Mouse (Mus musculus): ENCODE measurements around the gene Fgfr3. TPM values are rescaled to one million over a fixed set of nuclear protein-coding genes. Genes with fewer than 3 reads are reported as not detected.

Fgfr3 gene
- polyA plus RNA-seq (2015; fragmentation: Nextera tagmentation; extraction: Ambion mirVana) = 38.3 and 45.9 TPM in 2 replicates

GRCm38 (mm10) chr5:33721541-33722265 lies at the start of gene Fgfr3:
TSS of gene Fgfr3 (plus strand) at chr5:33721674.
- Histone ChIP-seq H3K4me1 (replicated peaks) (peaks cover 63% of the 10 kb centered on the region), H3K36me3 (no peaks in the 10 kb centered on the region), H3K9me3 (no peaks in the 10 kb centered on the region), H3K9ac (replicated peaks) (peak within 1 kb of the TSS; percentile 84), H3K27me3 (peaks cover 73% of the 10 kb centered on the region), H3K27ac (peak within 1 kb of the TSS; percentile 84), H3K4me3 (replicated peaks) (peak within 1 kb of the TSS; percentile 72), H3K4me2 (replicated peaks) (peak within 1 kb of the TSS; percentile 97)
- WGBS = under 1% methylated on average over 71 of the region's 73 CpGs
- ATAC-seq = peak; percentile 49

DNA sequence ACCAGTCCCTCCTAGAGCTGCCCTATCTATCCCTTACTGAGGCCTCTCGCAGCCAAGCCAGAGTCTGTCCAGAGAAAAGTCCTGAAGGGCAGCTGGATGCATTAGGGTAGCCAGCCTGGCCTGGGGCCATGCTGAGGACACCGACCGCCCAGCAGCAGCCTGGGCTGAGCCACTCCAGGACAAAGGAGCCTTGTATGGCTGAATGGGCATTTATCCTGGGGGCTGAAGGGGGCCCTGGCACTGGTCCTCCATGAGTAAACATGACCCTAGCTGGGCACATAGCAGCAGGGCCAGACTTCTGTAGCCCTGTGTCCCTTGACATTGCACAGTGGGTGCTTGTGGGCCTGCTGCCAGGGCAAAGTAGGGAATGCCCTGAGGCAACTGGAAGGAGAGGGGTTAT lies 47.0 kb upstream of the Fgfr3 start:
- H3K9ac ChIP-seq (replicated peaks) = peak overlapping the region; percentile 39

GRCm38 (mm10) chr5:33675964-33676363 lies 45.5 kb upstream of the Fgfr3 start:
- no peaks in the 10 kb centered on the region for H3K27me3 ChIP-seq
- H3K9me3 ChIP-seq = no peaks in the 10 kb centered on the region
- no peak overlapping the region for H3K4me2 ChIP-seq (replicated peaks)
- H3K4me1 ChIP-seq (replicated peaks) = peaks cover 6% of the 10 kb centered on the region
- no peak overlapping the region for H3K27ac ChIP-seq
- peak; percentile 55; the same call in 1 of the 2 replicates for ATAC-seq
- peaks cover 10% of the 10 kb centered on the region; the same call in 1 of the 2 replicates for H3K36me3 ChIP-seq
- H3K4me3 ChIP-seq (replicated peaks) = no peak overlapping the region
- 0% methylated on average over 1 of the region's 1 CpGs for WGBS
- H3K9ac ChIP-seq (replicated peaks) = no peak overlapping the region

More for the DNA sequence above, 47.0 kb upstream of the Fgfr3 start:
- Histone ChIP-seq H3K4me1 (replicated peaks) (peaks cover 6% of the 10 kb centered on the region), H3K27me3 (no peaks in the 10 kb centered on the region), H3K9me3 (no peaks in the 10 kb centered on the region), H3K4me2 (replicated peaks) (no peak overlapping the region), H3K36me3 (peaks cover 25% of the 10 kb centered on the region), H3K4me3 (replicated peaks) (no peak overlapping the region), H3K27ac (0 out of 2 replicates have a peak overlapping the region, but pooled peaks have one; percentile 40)
- ATAC-seq = peak; percentile 72
- 59% methylated on average over 3 of the region's 3 CpGs for WGBS

DNA sequence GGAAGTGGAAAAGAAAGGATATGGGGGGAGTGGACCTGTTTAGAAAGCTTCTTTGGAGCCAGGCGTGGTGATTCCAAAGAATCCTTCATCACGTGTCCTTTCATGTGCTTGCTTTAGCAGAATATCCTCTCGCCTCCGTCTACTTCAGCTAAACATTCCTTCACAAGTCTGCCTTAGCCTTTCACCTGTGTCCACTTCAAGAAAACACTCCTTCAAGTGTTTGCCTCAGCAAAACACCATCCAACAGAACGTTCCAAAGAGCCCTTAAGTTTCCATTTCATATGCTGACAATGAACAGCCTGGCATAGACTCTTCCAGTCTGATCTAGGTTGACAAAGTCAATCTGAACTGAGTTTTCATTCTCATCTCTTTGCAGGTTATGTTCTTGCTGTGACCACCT lies 43.2 kb upstream of the Fgfr3 start:
- H3K27ac ChIP-seq = no peak overlapping the region
- ATAC-seq = no peak
- H3K27me3 ChIP-seq = 0 out of 2 replicates have a peak, but pooled peaks cover 4% of the 10 kb centered on the region
- WGBS = 84% methylated on average over 5 of the region's 5 CpGs
- peaks cover 6% of the 10 kb centered on the region for H3K4me1 ChIP-seq (replicated peaks)
- H3K9me3 ChIP-seq = no peaks in the 10 kb centered on the region
- H3K4me3 ChIP-seq (replicated peaks) = no peak overlapping the region
- no peak overlapping the region for H3K9ac ChIP-seq (replicated peaks)
- no peak overlapping the region for H3K4me2 ChIP-seq (replicated peaks)
- no peaks in the 10 kb centered on the region for H3K36me3 ChIP-seq

- H3K36me3 ChIP-seq = no peaks in the 10 kb centered on the region
- H3K4me3 ChIP-seq (replicated peaks) = no peak overlapping the region
- ATAC-seq = no peak
- no peaks in the 10 kb centered on the region for H3K9me3 ChIP-seq
- H3K4me2 ChIP-seq (replicated peaks) = no peak overlapping the region
- no peak overlapping the region for H3K9ac ChIP-seq (replicated peaks)
- WGBS = 65% methylated on average over 3 of the region's 3 CpGs
- 0 out of 2 replicates have a peak, but pooled peaks cover 5% of the 10 kb centered on the region for H3K4me1 ChIP-seq (replicated peaks)
- H3K27me3 ChIP-seq = peaks cover 23% of the 10 kb centered on the region
- H3K27ac ChIP-seq = no peak overlapping the region
Observed at GRCm38 (mm10) chr5:33681044-33681443, 40.4 kb upstream of the Fgfr3 start.

- peaks cover 31% of the 10 kb centered on the region for H3K27me3 ChIP-seq
- 86% methylated on average over 15 of the region's 15 CpGs for WGBS
- no peaks in the 10 kb centered on the region for H3K9me3 ChIP-seq
- H3K27ac ChIP-seq = no peak overlapping the region
- H3K36me3 ChIP-seq = no peaks in the 10 kb centered on the region
- 0 out of 2 replicates have a peak, but pooled peaks cover 5% of the 10 kb centered on the region for H3K4me1 ChIP-seq (replicated peaks)
- H3K4me3 ChIP-seq (replicated peaks) = no peak overlapping the region
- no peak overlapping the region for H3K9ac ChIP-seq (replicated peaks)
- no peak for ATAC-seq
- no peak overlapping the region for H3K4me2 ChIP-seq (replicated peaks)
Observed at GRCm38 (mm10) chr5:33681611-33682388, 39.7 kb upstream of the Fgfr3 start.

DNA sequence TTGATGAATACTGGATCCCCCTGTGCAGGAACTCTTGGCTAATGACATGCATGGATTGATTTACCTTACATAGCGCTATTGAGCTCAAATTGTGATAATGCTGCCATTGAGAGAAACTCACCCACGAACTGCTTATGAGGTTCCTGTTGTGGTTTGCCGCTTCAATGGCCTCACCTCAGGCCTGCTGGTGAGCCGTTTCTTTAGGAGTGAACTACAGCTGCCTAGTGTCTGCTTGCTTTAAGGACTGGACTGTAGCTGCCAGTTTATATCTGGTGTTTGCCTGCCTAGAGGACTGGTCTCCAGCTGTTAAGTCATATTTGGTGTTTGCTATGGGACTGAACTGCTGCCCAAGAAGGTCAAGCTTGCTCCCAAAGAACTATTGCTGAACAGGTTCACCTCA lies 38.5 kb upstream of the Fgfr3 start:
- 70% methylated on average over 4 of the region's 4 CpGs for WGBS
- Histone ChIP-seq H3K4me2 (replicated peaks) (no peak overlapping the region), H3K4me3 (replicated peaks) (no peak overlapping the region), H3K9ac (replicated peaks) (no peak overlapping the region), H3K36me3 (no peaks in the 10 kb centered on the region), H3K9me3 (no peaks in the 10 kb centered on the region), H3K4me1 (replicated peaks) (0 out of 2 replicates have a peak, but pooled peaks cover 7% of the 10 kb centered on the region), H3K27ac (no peak overlapping the region), H3K27me3 (peaks cover 42% of the 10 kb centered on the region)
- ATAC-seq = no peak

DNA sequence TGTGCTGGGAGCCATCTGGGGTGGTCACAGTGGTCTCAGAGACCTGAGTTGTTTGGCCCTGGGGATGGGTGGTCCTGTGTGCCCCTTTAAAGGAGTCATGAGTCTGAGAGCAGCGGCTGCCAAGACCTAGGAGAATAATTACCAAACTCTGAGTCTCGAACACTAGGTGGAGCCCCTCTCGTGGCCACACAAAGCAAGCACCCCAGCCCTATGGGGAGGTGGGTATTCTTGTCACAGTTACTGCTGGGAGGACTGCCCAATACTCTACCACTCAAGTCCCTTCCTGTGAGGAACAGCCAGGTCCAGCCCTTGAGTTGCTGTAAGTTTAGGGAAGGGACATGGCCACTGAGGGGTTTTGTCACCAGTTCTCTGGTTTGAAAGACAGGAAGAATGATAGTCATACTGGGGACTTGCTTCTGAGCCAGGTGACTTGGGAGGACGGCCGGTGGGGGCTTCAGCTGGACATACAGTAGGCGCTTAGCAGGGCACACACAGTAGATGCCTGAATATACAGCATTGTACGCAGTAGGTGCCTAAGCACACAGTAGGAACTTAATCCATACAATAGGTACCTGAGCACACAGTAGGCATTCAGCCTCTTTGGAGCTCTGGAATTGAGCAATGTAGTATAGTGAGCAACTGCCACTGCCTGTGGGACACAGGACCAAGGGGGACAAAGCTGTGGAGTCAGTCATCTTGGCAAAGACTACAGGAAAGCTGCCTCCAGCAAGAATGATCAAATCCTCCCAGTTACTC lies 37.4 kb upstream of the Fgfr3 start:
- Histone ChIP-seq H3K36me3 (no peaks in the 10 kb centered on the region), H3K27me3 (peaks cover 49% of the 10 kb centered on the region), H3K4me2 (replicated peaks) (no peak overlapping the region), H3K27ac (no peak overlapping the region), H3K4me3 (replicated peaks) (no peak overlapping the region), H3K9ac (replicated peaks) (peak overlapping the region; percentile 14; the same call in 1 of the 2 replicates), H3K9me3 (no peaks in the 10 kb centered on the region), H3K4me1 (replicated peaks) (peaks cover 18% of the 10 kb centered on the region)
- 49% methylated on average over 7 of the region's 7 CpGs for WGBS
- peak; percentile 72 for ATAC-seq

- H3K9ac ChIP-seq (replicated peaks) = peak overlapping the region; percentile 14; the same call in 1 of the 2 replicates
- 89% methylated on average over 4 of the region's 4 CpGs for WGBS
- H3K4me3 ChIP-seq (replicated peaks) = no peak overlapping the region
- no peak for ATAC-seq
- no peaks in the 10 kb centered on the region for H3K36me3 ChIP-seq
- peaks cover 27% of the 10 kb centered on the region for H3K4me1 ChIP-seq (replicated peaks)
- H3K27me3 ChIP-seq = peaks cover 49% of the 10 kb centered on the region
- no peaks in the 10 kb centered on the region for H3K9me3 ChIP-seq
- H3K4me2 ChIP-seq (replicated peaks) = no peak overlapping the region
- H3K27ac ChIP-seq = no peak overlapping the region
Observed at GRCm38 (mm10) chr5:33684932-33685331, 36.5 kb upstream of the Fgfr3 start.

- H3K36me3 ChIP-seq = no peaks in the 10 kb centered on the region
- no peak overlapping the region for H3K27ac ChIP-seq
- H3K9me3 ChIP-seq = no peaks in the 10 kb centered on the region
- H3K4me3 ChIP-seq (replicated peaks) = no peak overlapping the region
- WGBS = 84% methylated on average over 4 of the region's 4 CpGs
- H3K4me1 ChIP-seq (replicated peaks) = peaks cover 42% of the 10 kb centered on the region
- H3K9ac ChIP-seq (replicated peaks) = no peak overlapping the region
- peaks cover 69% of the 10 kb centered on the region for H3K27me3 ChIP-seq
- no peak for ATAC-seq
- H3K4me2 ChIP-seq (replicated peaks) = no peak overlapping the region
Observed at GRCm38 (mm10) chr5:33687142-33687541, 34.3 kb upstream of the Fgfr3 start.

- Histone ChIP-seq H3K4me3 (replicated peaks) (no peak overlapping the region), H3K9ac (replicated peaks) (peak overlapping the region; percentile 54; the same call in 1 of the 2 replicates), H3K27me3 (peaks cover 76% of the 10 kb centered on the region), H3K4me1 (replicated peaks) (peaks cover 54% of the 10 kb centered on the region), H3K4me2 (replicated peaks) (peak overlapping the region; percentile 36), H3K36me3 (no peaks in the 10 kb centered on the region), H3K27ac (peak overlapping the region; percentile 80), H3K9me3 (no peaks in the 10 kb centered on the region)
- WGBS = 34% methylated on average over 14 of the region's 14 CpGs
- no peak for ATAC-seq
Observed at GRCm38 (mm10) chr5:33688278-33689220, 32.9 kb upstream of the Fgfr3 start.

Measured in midbrain, embryonic 13.5 days (tissue).